Mouse (Mus musculus) stomach, postnatal 0 days (tissue): ENCODE measurements around the gene Acaca.

Source experiments
- CTCF ChIP-seq: IDR thresholded peaks from 2 replicates; pipeline ENCODE4 v1.5.1; 2016; ENCODE audit warnings: antibody characterized with exemption, low read depth, mild to moderate bottlenecking, moderate library complexity
- EP300 ChIP-seq: optimal IDR thresholded peaks from 2 replicates; pipeline ENCODE3; 2016; ENCODE audit warnings: antibody characterized with exemption

GRCm38 (mm10) chr11:84271948-84272347 lies 142.5 kb downstream of the Acaca start:
- no peak for TF ChIP-seq CTCF
- TF ChIP-seq EP300: no peak
